Mouse (Mus musculus): Measurements from ENCODE around the gene Uqcrfs1.

DNA sequence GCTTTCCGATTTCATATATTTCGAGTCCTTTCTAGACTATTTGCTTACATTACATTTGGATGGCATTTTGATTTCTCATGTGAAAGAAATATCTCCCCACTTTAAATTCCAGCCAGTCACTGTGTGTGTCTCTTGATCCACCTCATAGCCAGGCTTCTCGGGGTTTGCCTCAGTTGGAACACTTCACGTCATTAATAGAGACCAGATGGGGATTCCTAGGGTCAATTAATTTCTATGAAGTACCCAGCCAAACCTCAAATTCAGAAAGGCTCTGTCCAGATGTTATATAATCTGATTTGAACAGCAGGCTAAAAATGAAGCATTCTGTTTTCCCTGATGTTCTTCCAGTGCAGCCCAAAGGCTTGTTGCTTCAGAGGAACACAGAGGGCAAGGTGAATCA, 37.5 kb downstream of the Uqcrfs1 start:
- TF ChIP-seq POLR2A (IDR thresholded peaks at IDR 0.05; ENCODE audit: low read depth, low read length) (no peak), CTCF (IDR thresholded peaks at IDR 0.05; ENCODE audit: borderline replicate concordance, insufficient read depth, low read length) (no peak)
